Mouse (Mus musculus) thymus, adult 2 months (tissue): Measurements from ENCODE around the gene Vmp1.

ENCODE experiments used
- CTCF ChIP-seq: fragments of 200-500 bp; IDR thresholded peaks from 2 replicates; pipeline ENCODE4 v1.5.1; 2012; ENCODE audit warnings: mild to moderate bottlenecking, control low read depth, low read length, moderate library complexity, borderline replicate concordance; ENCODE audit not compliant: control insufficient read depth, poor library complexity, insufficient read depth; ENCODE audit errors: extremely low read depth
- POLR2A ChIP-seq: fragments of 200-500 bp; IDR thresholded peaks from 2 replicates; pipeline ENCODE4 v1.6.1; 2012; ENCODE audit warnings: mild to moderate bottlenecking, low read length, control low read depth, moderate library complexity; ENCODE audit not compliant: control insufficient read depth, poor library complexity, insufficient read depth; ENCODE audit errors: extremely low read depth

DNA sequence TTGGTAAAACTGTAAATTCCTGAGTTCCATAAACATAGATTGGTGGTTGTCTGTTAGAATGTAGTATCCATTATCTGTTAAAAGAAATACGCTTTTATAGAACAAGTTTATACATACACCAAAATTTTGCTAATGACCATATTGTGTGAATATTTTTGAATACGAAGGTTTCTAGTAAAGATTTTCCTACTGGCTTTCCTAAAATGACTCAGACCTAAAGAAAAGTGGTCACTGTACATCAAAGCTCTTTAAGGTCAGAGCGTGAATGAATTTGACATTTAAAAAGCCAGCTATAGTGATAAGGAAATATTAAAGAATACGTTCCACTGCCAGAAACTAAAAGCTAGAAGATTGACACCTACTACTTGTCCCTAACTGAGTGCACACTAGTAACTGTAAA, 39.1 kb downstream of the Vmp1 start:
- TF ChIP-seq CTCF = no peak
- TF ChIP-seq POLR2A = no peak
